ENCODE assay signal across 20 mouse cellular contexts in genomic region chr8:49006236-49006965, GRCm38 (mm10).
DNase-seq lines count a peak whose midpoint lies in the region; ATAC-seq and TF ChIP-seq lines count a peak whose summit lies in the region.
"Had no signal": no experiment of that assay in that cellular context is flagged by ENCODE, and none has a peak within 500 bp of the region (broad histone marks: within the 10 kb centered on the region; RNA-seq: fewer than 3 reads in every experiment).

No protein-coding gene starts in this region.

- no peaks in the 10 kb centered on the region for H3K36me3 ChIP-seq in liver, adult 2 months (ENCODE audit: control insufficient read depth, insufficient read depth, low read length)
- H3K36me3 ChIP-seq in liver, embryonic 11.5 days (ENCODE audit: control insufficient read depth, insufficient read depth, low read length) = no peaks in the 10 kb centered on the region
- H3K36me3 ChIP-seq in kidney, embryonic 16.5 days (ENCODE audit: insufficient read depth, low read length) = no peaks in the 10 kb centered on the region
- H3K36me3 ChIP-seq in liver, embryonic 14.5 days (replicated peaks; ENCODE audit: control insufficient read depth, insufficient read depth, low read depth) = no peaks in the 10 kb centered on the region
- H3K36me3 ChIP-seq: G1E; heart, embryonic 15.5 days; limb, embryonic 12.5 days; neural tube, embryonic 13.5 days had no signal

- peak overlapping the region; percentile 57 for H3K9ac ChIP-seq in liver, adult 2 months (ENCODE audit: low read depth, low read length)
- H3K9ac ChIP-seq in liver, embryonic 11.5 days (ENCODE audit: low read depth, low read length) = no peak overlapping the region
- H3K9ac ChIP-seq in kidney, embryonic 16.5 days (replicated peaks; ENCODE audit: low read length) = no peak overlapping the region
- H3K9ac ChIP-seq in liver, embryonic 14.5 days (replicated peaks) = no peak overlapping the region
- H3K9ac ChIP-seq: heart, embryonic 15.5 days; limb, embryonic 12.5 days; neural tube, embryonic 13.5 days had no signal

- peak overlapping the region; percentile 84 for H3K27ac ChIP-seq in liver, adult 2 months (replicated peaks; ENCODE audit: insufficient read depth, low read depth, low read length)
- no peak overlapping the region for H3K27ac ChIP-seq in liver, embryonic 11.5 days (ENCODE audit: low read depth, low read length)
- H3K27ac ChIP-seq in kidney, embryonic 16.5 days (ENCODE audit: low read length) = no peak overlapping the region
- H3K27ac ChIP-seq in liver, embryonic 14.5 days = no peak overlapping the region
- H3K27ac ChIP-seq: heart, embryonic 15.5 days; limb, embryonic 12.5 days; neural tube, embryonic 13.5 days had no signal

- no peak for TF ChIP-seq EP300 in liver, embryonic 14.5 days (IDR thresholded peaks at IDR 0.05; ENCODE audit: low read depth)

- WGBS in liver, adult 2 months = 25% methylated on average over 11 of the region's 11 CpGs
- WGBS in liver, embryonic 11.5 days = 57% methylated on average over 11 of the region's 11 CpGs
- WGBS in kidney, embryonic 16.5 days = 48% methylated on average over 11 of the region's 11 CpGs
- 54% methylated on average over 11 of the region's 11 CpGs for WGBS in liver, embryonic 14.5 days (ENCODE audit: insufficient replicate concordance)

- no peaks in the 10 kb centered on the region for H3K27me3 ChIP-seq in liver, adult 2 months (ENCODE audit: control insufficient read depth, insufficient read depth, low read length)
- no peaks in the 10 kb centered on the region for H3K27me3 ChIP-seq in liver, embryonic 11.5 days (replicated peaks; ENCODE audit: control insufficient read depth, insufficient read depth, low read length)
- H3K27me3 ChIP-seq in kidney, embryonic 16.5 days (ENCODE audit: insufficient read depth, low read length) = no peaks in the 10 kb centered on the region
- H3K27me3 ChIP-seq in liver, embryonic 14.5 days (ENCODE audit: control insufficient read depth, insufficient read depth, low read length) = no peaks in the 10 kb centered on the region
- H3K27me3 ChIP-seq: heart, embryonic 15.5 days; limb, embryonic 12.5 days; megakaryocyte, embryonic 14.5 days; neural tube, embryonic 13.5 days had no signal

- intact Hi-C loops in heart, postnatal 36 days (cut with DNase I) = no loop called here

- peak overlapping the region; percentile 46 for H3K4me3 ChIP-seq in liver, adult 2 months (ENCODE audit: insufficient read depth, low read depth, low read length)
- H3K4me3 ChIP-seq in liver, embryonic 11.5 days (ENCODE audit: low read depth, low read length) = no peak overlapping the region
- no peak overlapping the region for H3K4me3 ChIP-seq in kidney, embryonic 16.5 days (ENCODE audit: low read length)
- no peak overlapping the region for H3K4me3 ChIP-seq in liver, embryonic 14.5 days (ENCODE audit: insufficient read depth in 1 of 2, low read depth in 2 of 2, low read length in 2 of 2)
- H3K4me3 ChIP-seq: heart, embryonic 15.5 days; limb, embryonic 12.5 days; megakaryocyte, embryonic 14.5 days; neural tube, embryonic 13.5 days had no signal

- H3K4me1 ChIP-seq in liver, adult 2 months (ENCODE audit: control insufficient read depth, insufficient read depth, low read length) = peaks cover 9% of the 10 kb centered on the region
- H3K4me1 ChIP-seq in liver, embryonic 11.5 days (replicated peaks; ENCODE audit: control insufficient read depth, insufficient read depth, low read length) = no peaks in the 10 kb centered on the region
- 0 out of 2 replicates have a peak, but pooled peaks cover 4% of the 10 kb centered on the region for H3K4me1 ChIP-seq in kidney, embryonic 16.5 days (ENCODE audit: insufficient read depth, low read length)
- no peaks in the 10 kb centered on the region for H3K4me1 ChIP-seq in liver, embryonic 14.5 days (replicated peaks; ENCODE audit: control insufficient read depth in 2 of 2, insufficient read depth in 2 of 2, low read length in 1 of 2)
- H3K4me1 ChIP-seq: heart, embryonic 15.5 days; limb, embryonic 12.5 days; megakaryocyte, embryonic 14.5 days; neural tube, embryonic 13.5 days had no signal

- no peak for TF ChIP-seq CTCF in liver, adult 2 months (IDR thresholded peaks at IDR 0.05; ENCODE audit: low read depth, low read length)
- TF ChIP-seq CTCF in liver, embryonic 14.5 days (IDR thresholded peaks at IDR 0.05; ENCODE audit: low read depth) = no peak

- ATAC-seq in liver, embryonic 11.5 days (replicated peaks; ENCODE audit: low FRiP score) = no peak
- ATAC-seq in kidney, embryonic 16.5 days (ENCODE audit: low FRiP score, low TSS enrichment) = peak; percentile 39; the same call in 1 of the 2 replicates
- ATAC-seq in liver, embryonic 14.5 days (ENCODE audit: insufficient read depth) = no peak
- ATAC-seq: hindbrain, embryonic 16.5 days; intestine, postnatal 0 days had no signal

- no peak overlapping the region for H3K4me2 ChIP-seq in liver, embryonic 11.5 days
- no peak overlapping the region for H3K4me2 ChIP-seq in kidney, embryonic 16.5 days (replicated peaks; ENCODE audit: low read depth, low read length)
- H3K4me2 ChIP-seq in liver, embryonic 14.5 days (ENCODE audit: low read depth) = no peak overlapping the region
- H3K4me2 ChIP-seq: heart, embryonic 15.5 days; limb, embryonic 12.5 days; neural tube, embryonic 13.5 days had no signal

- no peak for TF ChIP-seq POLR2A in liver, adult 2 months (IDR thresholded peaks at IDR 0.05; ENCODE audit: extremely low read depth, insufficient read depth, low read length)

- H3K9me3 ChIP-seq in liver, embryonic 11.5 days (ENCODE audit: control insufficient read depth, low read length) = no peaks in the 10 kb centered on the region
- no peaks in the 10 kb centered on the region for H3K9me3 ChIP-seq in kidney, embryonic 16.5 days (ENCODE audit: low read length)
- H3K9me3 ChIP-seq in liver, embryonic 14.5 days (ENCODE audit: control insufficient read depth, low read length) = no peaks in the 10 kb centered on the region
- H3K9me3 ChIP-seq: heart, embryonic 15.5 days; limb, embryonic 12.5 days; neural tube, embryonic 13.5 days had no signal

- no peaks in the 10 kb centered on the region for H3K79me2 ChIP-seq in liver, adult 2 months (ENCODE audit: control insufficient read depth, insufficient read depth, low read length)

- peak; percentile 31 for DNase-seq in adrenal gland, postnatal 10 days
- DNase-seq in adrenal gland, postnatal 4 days (ENCODE audit: low spot score in 2 of 2) = no peak
- peak; percentile 96 for DNase-seq in liver, adult 2 months (ENCODE audit: extremely low read depth, low read depth, low spot score)
- DNase-seq in liver, embryonic 11.5 days (ENCODE audit: low spot score) = no peak
- peak in 2 of 3 experiments; percentile 1 to 4 for DNase-seq in liver, embryonic 14.5 days (ENCODE audit: low read depth in 3 of 3, low spot score in 3 of 3)
- no peak for DNase-seq in right cerebral cortex, postnatal 25 days
- DNase-seq in heart, postnatal 36 days = no peak
- DNase-seq: cerebellum, adult 11-12 months; gastrocnemius, postnatal 36 days; layer of hippocampus, adult 9-11 months; lung, adult 2 months; midbrain, embryonic 14.5 days had no signal

Comparison
In these comparisons a context has a peak if more than half of its experiments do, and no peak if none do; other contexts are left out.
1. DNase-seq: peak in adrenal gland, postnatal 10 days (single experiment), liver, adult 2 months (single experiment) and liver, embryonic 14.5 days (2 of 3); none in adrenal gland, postnatal 4 days (0 of 2), liver, embryonic 11.5 days (single experiment), right cerebral cortex, postnatal 25 days (single experiment) and heart, postnatal 36 days (0 of 2).